Mouse (Mus musculus) retina, postnatal 7 days (tissue): ENCODE measurements around the gene Hebp1.

Experiments
- DNase-seq: peaks from one replicate; pipeline ENCODE4 v3.0.0-alpha.2; 2012; ENCODE audit warnings: low read depth, low spot score

Gene Hebp1

DNA sequence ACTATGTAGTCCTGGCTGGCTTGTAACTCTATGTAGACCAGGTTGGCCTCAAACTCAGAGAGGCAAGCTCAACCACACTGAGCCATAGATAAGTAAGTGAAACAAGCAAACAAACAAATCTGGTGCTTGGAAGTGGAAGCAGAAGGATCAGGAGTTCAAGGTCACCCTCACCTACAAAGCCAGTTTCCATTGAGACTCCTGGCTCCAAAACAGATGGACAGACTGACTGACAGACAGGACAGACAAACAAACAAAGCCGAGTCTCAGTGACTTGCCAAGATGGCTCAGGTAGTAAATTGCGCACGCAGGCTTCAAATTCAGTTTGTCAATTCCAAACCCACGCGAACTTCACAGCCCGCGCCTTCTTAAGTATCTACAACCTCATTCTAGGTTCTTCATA lies 376 bp downstream of the Hebp1 start:
- no peak for DNase-seq

DNA sequence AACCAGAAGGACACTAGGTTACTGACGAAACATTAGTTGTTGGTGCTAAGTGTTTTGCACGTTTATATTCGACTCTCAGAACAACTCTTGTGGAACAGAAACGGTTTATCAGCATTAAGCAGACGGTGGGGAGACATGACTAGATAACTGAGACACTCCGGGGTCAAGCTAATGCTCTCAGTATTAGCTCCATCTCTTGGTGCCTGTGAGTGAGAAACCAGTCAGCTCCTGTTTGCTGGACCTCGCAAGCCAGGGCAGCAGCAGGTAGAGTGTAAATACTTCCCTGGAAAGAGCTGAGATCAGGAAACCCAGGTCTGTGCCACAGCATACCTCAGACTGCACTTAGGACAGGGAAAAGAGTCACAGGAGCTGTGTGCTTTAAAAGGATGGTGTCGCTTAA lies 1.1 kb downstream of the Hebp1 start:
- DNase-seq = no peak

GRCm38 (mm10) chr6:135194907-135195306 lies 2.9 kb downstream of the Hebp1 start:
- DNase-seq = no peak

DNA sequence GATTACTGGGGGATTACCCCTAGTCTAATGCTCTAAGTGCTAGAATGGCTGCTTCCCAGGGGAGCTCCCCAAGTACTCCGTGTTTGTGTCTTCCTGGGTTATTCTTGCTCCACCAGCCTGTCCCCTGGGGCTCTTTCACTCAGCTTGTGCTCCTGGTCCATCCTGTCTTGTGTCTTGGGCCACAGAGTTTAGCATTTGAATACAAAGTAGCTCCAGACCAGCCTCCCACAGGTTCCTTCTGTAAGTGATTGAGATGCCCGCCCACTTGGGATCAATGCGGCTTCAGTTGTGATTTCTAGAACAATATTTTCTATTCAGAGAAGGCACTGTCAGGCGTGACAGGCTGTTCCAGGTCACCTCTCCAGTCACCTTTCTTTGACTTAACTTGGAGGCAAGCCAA lies 4.1 kb downstream of the Hebp1 start:
- DNase-seq = no peak

- DNase-seq = no peak
These were observed 4.8 kb downstream of the Hebp1 start for GRCm38 (mm10) chr6:135192993-135193392.

DNA sequence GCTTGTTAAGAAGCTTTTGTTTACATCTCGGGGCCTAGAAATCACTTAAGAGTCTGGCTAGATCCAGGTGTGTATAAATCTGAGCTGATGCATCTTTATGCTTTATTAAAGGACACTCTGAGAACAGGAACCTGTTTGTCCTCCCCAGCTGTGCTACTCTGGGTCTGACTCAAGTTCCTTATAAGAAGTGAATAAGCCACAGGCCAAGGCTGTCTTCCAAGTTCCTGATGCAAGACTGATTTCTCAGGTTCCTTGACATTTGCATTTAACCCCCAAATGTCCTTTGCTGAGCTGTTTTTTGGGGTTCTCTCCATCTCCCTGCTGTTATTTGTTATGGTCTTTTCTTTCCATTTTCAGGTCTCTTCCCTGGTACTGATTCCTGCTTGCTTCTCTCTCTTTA lies 5.9 kb downstream of the Hebp1 start:
- no peak for DNase-seq

DNA sequence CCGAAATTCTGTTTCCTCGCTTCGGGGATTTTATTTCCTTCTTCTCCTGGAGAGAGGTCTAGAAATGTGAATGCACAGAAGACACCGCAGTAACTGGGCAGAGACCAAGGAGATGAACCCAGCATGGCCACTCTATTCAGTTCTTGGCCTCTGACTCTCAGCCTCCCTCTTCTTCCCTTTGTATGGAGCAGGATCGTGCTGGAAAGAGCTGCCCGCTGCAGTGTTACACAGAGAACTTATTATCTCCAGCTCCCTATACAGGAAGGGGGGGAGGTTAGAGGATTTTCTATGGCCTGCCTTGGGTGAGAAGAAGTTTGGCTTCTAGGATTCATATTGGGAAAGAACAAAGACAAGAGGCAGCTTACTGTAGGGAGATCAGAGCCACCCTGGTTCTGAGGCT lies 7.7 kb downstream of the Hebp1 start:
- no peak for DNase-seq

DNA sequence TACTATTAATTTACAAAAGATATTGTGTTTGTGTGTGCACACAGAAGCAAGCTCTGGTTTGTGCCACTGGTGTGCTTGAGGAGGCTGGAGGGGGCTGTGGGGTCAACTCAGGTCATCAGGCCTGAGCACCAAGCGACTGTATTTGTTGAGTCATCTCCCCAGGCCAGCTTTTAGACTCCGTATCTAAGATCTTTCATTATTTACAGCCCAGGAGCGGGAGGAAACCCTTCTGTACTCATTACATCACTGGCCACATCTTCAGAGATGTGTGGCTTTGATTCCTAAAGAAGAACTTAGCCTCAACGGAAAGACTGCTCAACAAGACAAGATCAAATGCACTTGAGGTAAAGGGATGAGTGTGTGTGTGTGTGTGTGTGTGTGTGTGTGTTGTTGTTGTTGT lies 9.2 kb downstream of the Hebp1 start:
- DNase-seq = no peak

- DNase-seq = no peak
These were observed 10.5 kb downstream of the Hebp1 start for GRCm38 (mm10) chr6:135187076-135187917.

- DNase-seq = no peak
These were observed 13.9 kb downstream of the Hebp1 start for GRCm38 (mm10) chr6:135183961-135184360.

DNA sequence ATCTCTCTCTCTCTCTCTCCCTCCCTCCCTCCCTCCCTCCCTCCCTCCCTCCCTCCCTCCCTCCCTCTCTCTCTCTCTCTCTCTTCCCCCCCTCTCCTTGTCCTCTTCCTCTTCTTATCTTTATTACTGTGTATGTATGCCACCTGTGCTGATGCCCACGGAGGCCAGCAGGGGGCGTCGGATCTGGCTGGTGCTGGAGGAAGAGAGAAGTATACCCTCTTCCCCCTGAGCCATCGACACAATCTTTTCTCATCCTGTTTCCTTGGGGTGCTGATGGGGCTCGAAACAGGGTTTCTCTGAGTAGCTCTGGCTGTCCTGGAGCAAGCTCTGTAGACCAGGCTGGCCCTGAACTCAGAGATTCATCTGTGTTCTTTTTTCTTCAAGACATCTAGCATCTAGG lies 14.9 kb downstream of the Hebp1 start:
- DNase-seq = no peak

DNA sequence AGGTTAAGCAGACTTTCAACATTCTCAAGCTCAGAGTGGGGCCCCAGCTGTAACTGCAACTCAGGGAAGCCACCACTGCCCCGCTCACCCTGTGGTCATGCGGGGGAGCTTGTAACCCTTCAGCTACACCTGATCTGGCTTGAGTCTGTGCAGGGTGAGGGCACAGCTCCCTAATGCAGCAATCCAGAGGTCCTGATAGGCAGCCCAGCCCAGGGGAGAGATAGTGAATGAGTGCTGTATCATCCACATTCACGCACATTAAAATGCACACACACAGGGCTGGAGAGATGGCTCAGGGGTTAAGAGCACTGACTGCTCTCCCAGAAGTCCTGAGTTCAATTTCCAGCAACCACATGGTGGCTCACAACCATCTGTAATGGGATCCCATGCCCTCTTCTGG lies 19.2 kb downstream of the Hebp1 start:
- DNase-seq = no peak

GRCm38 (mm10) chr6:135177271-135177670 lies 20.6 kb downstream of the Hebp1 start:
- DNase-seq = no peak

DNA sequence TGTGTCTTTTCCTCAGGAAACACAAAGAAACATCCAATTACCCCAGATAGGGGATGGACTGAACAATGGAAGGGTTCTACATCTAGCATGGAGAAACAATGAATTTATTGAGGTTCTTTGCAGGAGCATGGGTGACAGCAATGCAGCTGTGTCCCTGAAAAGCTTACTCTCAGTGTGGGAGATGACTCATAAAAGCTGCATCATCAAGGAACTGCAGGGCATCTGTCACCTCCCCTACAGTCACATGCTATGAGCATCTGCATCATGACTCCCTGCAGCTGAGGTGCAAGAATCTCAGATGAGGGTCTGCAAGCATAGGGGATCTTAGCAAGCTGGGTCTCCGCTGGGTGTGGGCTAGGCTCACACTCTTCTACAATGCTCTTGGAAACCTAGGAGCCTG lies 22.8 kb downstream of the Hebp1 start:
- no peak for DNase-seq

DNA sequence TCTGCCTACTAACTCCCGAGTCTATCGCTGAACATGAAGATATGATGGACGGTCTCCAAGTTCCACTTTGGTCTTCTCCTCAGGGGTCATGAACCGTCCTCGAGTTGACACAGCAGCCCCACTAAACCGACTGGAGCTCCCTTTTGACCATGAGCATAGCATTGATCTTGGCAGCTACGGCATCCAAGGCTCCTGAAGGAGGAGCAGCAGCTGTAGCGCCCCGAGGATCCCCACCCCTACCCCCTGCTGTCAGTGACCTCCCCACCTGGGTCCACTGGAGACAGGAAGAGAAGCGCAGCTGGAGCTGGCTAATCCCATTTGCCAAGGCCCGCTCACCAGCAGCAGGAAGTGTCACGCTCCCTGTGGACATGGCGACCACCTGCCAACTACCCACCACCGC lies 26.1 kb downstream of the Hebp1 start:
- DNase-seq = no peak

DNA sequence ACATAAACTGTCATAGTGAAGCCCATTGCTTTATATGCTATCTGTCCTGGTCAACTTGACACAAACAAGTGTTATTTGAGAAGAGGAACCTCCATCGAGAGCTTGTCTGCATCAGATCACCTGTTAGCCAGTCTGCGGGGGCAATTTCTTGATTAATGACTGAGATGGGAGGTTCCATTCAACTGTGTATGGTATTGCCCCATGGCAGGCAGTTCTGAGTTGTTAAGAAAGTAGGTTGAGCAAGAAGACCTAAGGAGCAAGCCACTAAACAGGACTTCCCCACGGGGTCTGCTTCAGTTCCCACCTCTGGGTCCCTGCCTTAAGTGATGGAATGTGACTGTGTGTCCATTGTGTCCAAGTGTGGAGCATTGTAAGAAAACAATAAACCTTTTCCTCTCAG lies 28.6 kb downstream of the Hebp1 start:
- DNase-seq = no peak

DNA sequence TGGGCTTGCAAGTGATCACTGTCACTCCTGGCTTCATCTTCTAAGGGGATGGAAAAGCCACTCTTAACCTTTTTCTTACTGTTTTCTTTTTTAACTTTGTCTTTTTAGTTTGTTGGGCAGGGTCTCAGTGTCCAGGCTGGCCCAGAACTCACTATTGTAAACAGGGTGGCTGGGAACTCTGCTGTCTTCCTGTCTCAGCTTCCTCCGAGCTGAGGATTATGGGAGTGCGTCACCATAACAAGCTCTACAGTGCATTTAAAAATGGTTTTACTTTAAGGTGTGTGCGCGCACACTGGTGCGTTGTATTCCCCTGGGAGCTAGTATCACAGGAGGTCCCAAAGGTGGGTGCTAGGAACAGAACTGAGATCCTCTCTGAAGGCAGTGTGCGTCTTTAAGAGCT lies 29.4 kb downstream of the Hebp1 start:
- no peak for DNase-seq

- no peak for DNase-seq
These were observed 30.2 kb downstream of the Hebp1 start for GRCm38 (mm10) chr6:135167380-135168311.

DNA sequence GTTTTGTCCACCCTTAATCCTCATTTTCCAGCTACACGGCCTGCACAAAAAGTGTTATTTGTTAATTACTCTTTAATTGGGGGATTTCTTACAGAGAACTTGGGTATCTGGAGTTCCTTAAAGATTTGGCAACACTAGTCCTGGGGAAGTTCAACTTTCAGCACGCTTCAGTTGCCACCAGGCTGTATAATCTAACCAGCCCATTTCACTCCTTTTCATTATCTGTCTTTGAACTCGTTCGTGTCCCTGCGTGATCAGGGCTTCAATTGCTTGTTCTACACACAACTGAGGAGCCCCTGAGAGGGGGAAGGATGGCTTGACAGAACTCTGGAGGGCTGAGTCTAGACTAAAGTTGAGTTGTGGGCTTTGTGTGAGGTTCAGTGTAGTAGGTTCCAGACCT lies 31.1 kb downstream of the Hebp1 start:
- no peak for DNase-seq

GRCm38 (mm10) chr6:135166262-135166661 lies 31.6 kb downstream of the Hebp1 start:
- DNase-seq = no peak

DNA sequence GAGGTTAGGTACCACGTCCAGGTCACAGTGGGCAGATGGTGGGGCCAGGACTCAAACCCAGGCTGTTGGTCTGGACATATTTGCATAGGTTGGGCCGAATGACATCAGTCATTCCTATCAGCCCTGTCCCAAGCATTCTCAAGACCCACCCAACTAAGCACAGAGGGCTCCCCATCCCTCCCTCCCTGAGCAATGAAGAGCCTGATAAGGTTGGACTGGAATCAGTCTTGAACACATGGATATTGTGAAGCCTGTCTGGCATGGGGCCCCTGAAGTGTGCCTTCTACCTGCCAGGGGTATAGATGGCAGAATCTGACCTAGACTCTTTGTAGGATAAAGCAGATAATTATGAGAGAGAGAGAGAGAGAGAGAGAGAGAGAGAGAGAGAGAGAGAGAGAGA lies 32.1 kb downstream of the Hebp1 start:
- no peak for DNase-seq

DNA sequence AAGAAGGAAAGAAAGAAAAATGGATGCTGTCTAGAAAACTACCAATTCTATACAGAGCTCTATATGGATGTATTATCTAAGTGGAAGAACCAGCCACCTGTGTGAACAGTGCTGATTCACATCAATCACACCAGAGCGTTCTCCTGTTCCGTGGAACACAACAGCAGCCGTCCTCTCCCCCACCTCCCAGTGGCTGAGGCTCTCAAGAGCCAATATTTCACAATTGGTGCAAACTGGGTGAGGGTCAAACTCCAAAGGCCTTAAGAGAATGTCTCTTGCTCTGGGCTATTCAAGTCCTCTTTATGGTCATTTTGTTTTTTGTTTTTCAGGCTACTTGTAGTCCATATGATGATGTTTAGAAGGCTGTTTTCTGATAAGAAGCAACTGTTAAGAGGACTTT lies 32.6 kb downstream of the Hebp1 start:
- DNase-seq = no peak

- no peak for DNase-seq
These were observed 35.0 kb downstream of the Hebp1 start for GRCm38 (mm10) chr6:135162861-135163260.
